Mouse (Mus musculus) brain, embryonic 14.5 days (tissue): ENCODE data around the gene Nosip. TPM values are rescaled to one million over a fixed set of nuclear protein-coding genes. Genes with fewer than 3 reads are reported as not detected.

Source experiments
- DNase-seq: peaks from one replicate; pipeline ENCODE4 v3.0.0-alpha.2; 2011; ENCODE audit warnings: low read depth
- CTCF ChIP-seq: fragments of 200-500 bp; IDR thresholded peaks from 2 replicates; pipeline ENCODE4 v1.5.1; 2012; ENCODE audit warnings: inconsistent platforms, mild to moderate bottlenecking, moderate library complexity, borderline replicate concordance; ENCODE audit not compliant: insufficient read depth, insufficient read length; ENCODE audit errors: extremely low read depth
- POLR2A ChIP-seq: fragments of 200-500 bp; IDR thresholded peaks from 2 replicates; pipeline ENCODE4 v1.6.1; 2012; ENCODE audit warnings: mild to moderate bottlenecking, inconsistent platforms, borderline replicate concordance; ENCODE audit not compliant: poor library complexity, insufficient read depth, insufficient read length, severe bottlenecking; ENCODE audit errors: extremely low read depth
- polyA plus RNA-seq: library from polyadenylated mRNA; depleted of rRNA; stranded (reverse); fragments of >200 nt; gene quantifications from 2 replicates; pipeline ENCODE4 v1.2.3, GENCODE M21; 2012

Nosip gene
- polyA plus RNA-seq, 1 experiment: 81.9 TPM

- peak; percentile 23 for TF ChIP-seq POLR2A
- TF ChIP-seq CTCF: no peak
- DNase-seq: peak; percentile 95
Measured at GRCm38 (mm10) chr7:45053117-45053930, 8.9 kb upstream of the Nosip start.

GRCm38 (mm10) chr7:45053931-45054510 is 8.2 kb upstream of the Nosip start:
- peak; percentile 99 for DNase-seq
- no peak for TF ChIP-seq CTCF
- peak; percentile 29; the same call in 1 of the 2 replicates for TF ChIP-seq POLR2A

- no peak for TF ChIP-seq CTCF
- TF ChIP-seq POLR2A: no peak
- DNase-seq: no peak
Measured at GRCm38 (mm10) chr7:45056329-45056971, 5.8 kb upstream of the Nosip start.

GRCm38 (mm10) chr7:45056972-45057348 is 5.3 kb upstream of the Nosip start:
- TF ChIP-seq POLR2A: no peak
- DNase-seq: no peak

- TF ChIP-seq POLR2A: no peak
- TF ChIP-seq CTCF: no peak
Measured at GRCm38 (mm10) chr7:45058607-45059571, 3.3 kb upstream of the Nosip start.

GRCm38 (mm10) chr7:45060632-45061122 is 1.6 kb upstream of the Nosip start:
- no peak for DNase-seq
- TF ChIP-seq CTCF: no peak
- TF ChIP-seq POLR2A: no peak

More at GRCm38 (mm10) chr7:45058607-45059571, 3.3 kb upstream of the Nosip start:
- DNase-seq: peak; percentile 75

- DNase-seq: no peak
- no peak for TF ChIP-seq POLR2A
- TF ChIP-seq CTCF: no peak
Measured at GRCm38 (mm10) chr7:45061532-45062075, 625 bp upstream of the Nosip start.

- no peak for DNase-seq
- no peak for TF ChIP-seq CTCF
- TF ChIP-seq POLR2A: no peak
Measured at GRCm38 (mm10) chr7:45067190-45067999, 5.2 kb downstream of the Nosip start.

- TF ChIP-seq POLR2A (no peak), CTCF (peak; percentile 65)
- peak; percentile 58 for DNase-seq
Measured at GRCm38 (mm10) chr7:45068000-45068318, 5.7 kb downstream of the Nosip start.

GRCm38 (mm10) chr7:45069671-45070070 is 7.4 kb downstream of the Nosip start:
- DNase-seq: no peak
- TF ChIP-seq CTCF (no peak), POLR2A (no peak)
